Mouse (Mus musculus) myocyte (in vitro differentiated cells): ENCODE results near the gene Trpc4ap. TPM values are rescaled to one million over a fixed set of nuclear protein-coding genes. Genes with fewer than 3 reads are reported as not detected.

Experiments
- H3K27me3 ChIP-seq: one replicate; pipeline ENCODE4 v1.6.1; 2011; ENCODE audit not compliant: control insufficient read depth, insufficient read depth, insufficient read length
- H3K36me3 ChIP-seq: one replicate; pipeline ENCODE4 v1.6.1; 2011; ENCODE audit not compliant: control insufficient read depth, insufficient read depth
- H3K4me2 ChIP-seq: one replicate; pipeline ENCODE4 v1.6.1; 2011; ENCODE audit warnings: low read depth, control low read depth
- H3K4me3 ChIP-seq: one replicate; pipeline ENCODE4 v1.5.1; 2011; ENCODE audit warnings: mild to moderate bottlenecking, control low read depth, moderate library complexity
- H3K79me2 ChIP-seq: one replicate; pipeline ENCODE4 v1.6.1; 2011; ENCODE audit not compliant: control insufficient read depth, insufficient read depth
- H3ac ChIP-seq: one replicate; pipeline ENCODE4 v1.6.1; 2011; ENCODE audit not compliant: control insufficient read depth, insufficient read length
- CEBPB ChIP-seq: IDR thresholded peaks from 2 replicates; pipeline ENCODE4 v1.6.1; 2011; ENCODE audit warnings: mild to moderate bottlenecking, moderate library complexity; ENCODE audit not compliant: poor library complexity, insufficient read depth, severe bottlenecking
- E2F4 ChIP-seq: IDR thresholded peaks from one replicate; pipeline ENCODE4 v1.6.1; 2011; ENCODE audit warnings: mild to moderate bottlenecking, control low read depth, moderate library complexity; ENCODE audit not compliant: insufficient read depth
- MAX ChIP-seq: IDR thresholded peaks from one replicate; pipeline ENCODE4 v1.6.1; 2011; ENCODE audit warnings: low read depth, mild to moderate bottlenecking, control low read depth
- MYOD1 ChIP-seq, 3 experiments: IDR thresholded peaks; one replicate each; pipeline ENCODE4 v1.6.1; 2011; ENCODE audit warnings: control low read depth in 2 of 3, low read depth in 2 of 3, mild to moderate bottlenecking in 2 of 3, moderate library complexity in 1 of 3; ENCODE audit not compliant: insufficient read length in 2 of 3, control insufficient read depth in 1 of 3
- MYOG ChIP-seq, 3 experiments: IDR thresholded peaks; one replicate each; pipeline ENCODE4 v1.6.1; 2011; ENCODE audit warnings: control low read depth in 2 of 3, low read depth in 2 of 3, mild to moderate bottlenecking in 2 of 3; ENCODE audit not compliant: insufficient read length in 2 of 3, control insufficient read depth in 1 of 3, insufficient read depth in 1 of 3
- POLR2A ChIP-seq: IDR thresholded peaks from one replicate; pipeline ENCODE4 v1.6.1; 2011; ENCODE audit warnings: low read depth, mild to moderate bottlenecking, control low read depth, moderate library complexity; ENCODE audit not compliant: insufficient read length
- POLR2AphosphoS2 ChIP-seq: IDR thresholded peaks from one replicate; pipeline ENCODE4 v1.6.1; 2011; ENCODE audit warnings: low read depth, control low read depth; ENCODE audit not compliant: insufficient read length
- REST ChIP-seq: IDR thresholded peaks from one replicate; pipeline ENCODE4 v1.6.1; 2011; ENCODE audit warnings: mild to moderate bottlenecking, control low read depth, moderate library complexity; ENCODE audit not compliant: insufficient read depth, insufficient read length
- SRF ChIP-seq: IDR thresholded peaks from one replicate; pipeline ENCODE4 v1.6.1; 2011; ENCODE audit warnings: low read depth; ENCODE audit not compliant: control insufficient read depth, insufficient read length
- TCF12 ChIP-seq: IDR thresholded peaks from one replicate; pipeline ENCODE4 v1.6.1; 2011; ENCODE audit warnings: mild to moderate bottlenecking, control low read depth; ENCODE audit not compliant: poor library complexity, insufficient read depth, severe bottlenecking
- TCF3 ChIP-seq: IDR thresholded peaks from one replicate; pipeline ENCODE4 v1.6.1; 2011; ENCODE audit warnings: low read depth, control low read depth; ENCODE audit not compliant: insufficient read length
- USF1 ChIP-seq: IDR thresholded peaks from one replicate; pipeline ENCODE4 v1.6.1; 2011; ENCODE audit warnings: low read depth, mild to moderate bottlenecking, control low read depth, moderate library complexity
- polyA plus RNA-seq: library from polyadenylated mRNA; unstranded; fragments of >200 nt; fragmentation: generic; extraction: Trizol; gene quantifications from one replicate; pipeline ENCODE4 v1.2.1, GENCODE M21; 2012; ENCODE audit warnings: missing spikeins

The Trpc4ap gene
- polyA plus RNA-seq, 1 experiment: 89.0 TPM

DNA sequence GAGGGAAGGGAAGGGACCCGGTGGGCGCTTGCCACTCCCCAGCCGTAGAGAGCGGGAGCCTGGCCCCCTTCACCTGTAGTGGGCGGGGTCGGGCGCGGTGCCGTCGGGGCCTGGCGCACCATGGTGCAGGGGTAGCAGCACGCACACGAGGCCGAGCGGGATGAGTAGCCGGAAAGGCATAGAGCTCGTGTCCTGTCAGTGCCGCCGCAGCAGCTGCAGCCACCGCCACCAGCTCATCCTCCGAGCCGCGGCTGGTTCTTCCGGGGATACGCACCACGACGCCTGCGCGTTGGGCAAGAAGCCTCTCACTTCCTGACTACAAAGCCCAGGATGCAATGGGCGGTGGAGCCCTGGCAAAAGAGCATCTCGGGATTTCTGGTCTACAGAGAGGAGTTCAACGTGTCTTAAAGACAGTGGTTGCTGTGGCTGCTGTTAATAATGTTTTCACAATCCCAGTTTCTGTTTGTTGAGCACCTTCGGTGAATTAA is 37.0 kb upstream of the Trpc4ap start, which contains the start of gene Edem2:
Gene Edem2 (minus strand): TSS at position 318 of the 488 bp plus-strand sequence.
- peak within 1 kb of the TSS; percentile 36 for H3ac ChIP-seq
- H3K4me3 ChIP-seq: peak within 1 kb of the TSS; percentile 39
- TF ChIP-seq TCF3 (peak; percentile 70), E2F4 (no peak), POLR2AphosphoS2 (peak; percentile 98), MAX (no peak), MYOD1 (IDR thresholded peaks at IDR 0.05; ENCODE audit: control insufficient read depth in 1 of 3, insufficient read length in 2 of 3, low read depth in 2 of 3) (peak in 2 of 3 experiments; percentile 81 to 94), POLR2A (peak; percentile 98), TCF12 (no peak), SRF (no peak), CEBPB (no peak), MYOG (IDR thresholded peaks at IDR 0.05; ENCODE audit: control insufficient read depth in 1 of 3, insufficient read depth in 1 of 3, insufficient read length in 2 of 3, low read depth in 2 of 3) (peak in 2 of 3 experiments; percentile 80 to 81), REST (no peak), USF1 (no peak)
- H3K4me2 ChIP-seq: peak within 1 kb of the TSS; percentile 99
- H3K36me3 ChIP-seq: no peaks in the 10 kb centered on the region
- H3K79me2 ChIP-seq: no peaks in the 10 kb centered on the region
- no peaks in the 10 kb centered on the region for H3K27me3 ChIP-seq

- Histone ChIP-seq H3K4me2 (peak overlapping the region; percentile 99), H3ac (peak overlapping the region; percentile 36), H3K36me3 (no peaks in the 10 kb centered on the region), H3K27me3 (no peaks in the 10 kb centered on the region), H3K79me2 (no peaks in the 10 kb centered on the region), H3K4me3 (peak overlapping the region; percentile 39)
- TF ChIP-seq TCF12: no peak
- no peak for TF ChIP-seq REST
- no peak for TF ChIP-seq MYOG (IDR thresholded peaks at IDR 0.05; ENCODE audit: control insufficient read depth in 1 of 3, insufficient read depth in 1 of 3, insufficient read length in 2 of 3, low read depth in 2 of 3)
- no peak for TF ChIP-seq POLR2A
Measured at GRCm38 (mm10) chr2:155728742-155729141, 36.6 kb upstream of the Trpc4ap start.

DNA sequence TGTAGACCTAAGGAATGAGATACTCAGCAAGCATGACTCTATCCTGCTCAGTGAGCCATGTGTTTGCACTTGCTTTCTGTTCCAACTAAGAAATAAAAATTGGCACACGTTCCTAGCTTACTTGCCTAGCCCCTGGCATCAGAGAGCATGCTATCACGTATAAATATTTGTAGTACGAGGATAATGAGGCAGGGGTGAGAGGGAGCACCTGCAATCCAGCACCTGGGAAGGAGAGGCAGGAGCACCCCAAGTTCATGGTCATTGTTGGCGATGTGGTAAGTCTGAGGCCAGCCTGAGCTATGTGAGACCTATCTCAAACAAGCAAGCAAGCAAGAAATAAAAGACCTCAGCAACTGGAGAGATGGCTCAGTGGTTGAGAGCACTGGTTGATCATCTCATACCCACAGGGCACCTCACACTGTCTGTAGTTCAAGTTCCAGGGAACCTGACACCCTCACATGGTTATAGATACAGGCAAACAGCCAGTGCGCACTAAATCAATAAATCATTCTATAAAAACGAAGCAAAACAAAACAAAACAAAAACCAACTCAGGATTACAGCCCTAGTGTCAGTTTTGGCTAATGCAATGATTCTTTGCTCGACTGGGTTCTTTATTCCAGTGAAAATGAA is 35.7 kb upstream of the Trpc4ap start:
- H3ac ChIP-seq: no peak overlapping the region
- H3K27me3 ChIP-seq: no peaks in the 10 kb centered on the region
- peak overlapping the region; percentile 39 for H3K4me3 ChIP-seq
- TF ChIP-seq TCF12 (no peak), POLR2AphosphoS2 (no peak), POLR2A (no peak), SRF (no peak), REST (no peak), E2F4 (no peak), USF1 (no peak), MYOG (IDR thresholded peaks at IDR 0.05; ENCODE audit: control insufficient read depth in 1 of 3, insufficient read depth in 1 of 3, insufficient read length in 2 of 3, low read depth in 2 of 3) (no peak), CEBPB (no peak), TCF3 (no peak), MAX (no peak), MYOD1 (IDR thresholded peaks at IDR 0.05; ENCODE audit: control insufficient read depth in 1 of 3, insufficient read length in 2 of 3, low read depth in 2 of 3) (no peak)
- peak overlapping the region; percentile 99 for H3K4me2 ChIP-seq
- no peaks in the 10 kb centered on the region for H3K36me3 ChIP-seq
- H3K79me2 ChIP-seq: no peaks in the 10 kb centered on the region

GRCm38 (mm10) chr2:155726302-155726701 is 34.1 kb upstream of the Trpc4ap start:
- Histone ChIP-seq H3K4me3 (no peak overlapping the region), H3K36me3 (no peaks in the 10 kb centered on the region), H3K27me3 (no peaks in the 10 kb centered on the region), H3K4me2 (no peak overlapping the region), H3ac (no peak overlapping the region), H3K79me2 (no peaks in the 10 kb centered on the region)
- TF ChIP-seq TCF12 (no peak), MAX (no peak), CEBPB (no peak), POLR2AphosphoS2 (no peak), USF1 (no peak), SRF (no peak), E2F4 (no peak)

DNA sequence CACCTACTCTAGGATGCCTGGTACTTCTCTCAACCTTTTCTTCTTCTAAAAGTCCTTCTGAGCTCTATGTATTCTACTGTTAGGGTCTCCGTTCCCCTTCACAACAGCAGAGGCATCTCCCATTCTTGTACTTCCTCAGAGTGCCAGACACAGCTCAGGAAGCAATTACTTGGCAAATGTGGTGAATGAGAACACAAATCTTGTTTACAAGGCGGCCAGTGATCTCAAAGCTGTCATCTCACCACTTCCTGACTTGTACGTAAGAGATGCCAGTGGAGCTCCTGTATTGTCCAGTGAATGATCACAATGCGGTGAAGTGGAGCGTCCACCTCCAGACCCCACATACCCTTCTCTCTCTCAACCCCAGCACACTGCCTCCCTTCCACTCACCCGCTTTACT is 32.3 kb upstream of the Trpc4ap start:
- Histone ChIP-seq H3K27me3 (no peaks in the 10 kb centered on the region), H3K4me3 (no peak overlapping the region), H3ac (no peak overlapping the region), H3K36me3 (no peaks in the 10 kb centered on the region), H3K4me2 (no peak overlapping the region), H3K79me2 (no peaks in the 10 kb centered on the region)
- TF ChIP-seq MYOG (IDR thresholded peaks at IDR 0.05; ENCODE audit: control insufficient read depth in 1 of 3, insufficient read depth in 1 of 3, insufficient read length in 2 of 3, low read depth in 2 of 3): no peak
- TF ChIP-seq E2F4: no peak
- no peak for TF ChIP-seq CEBPB
- TF ChIP-seq MAX: no peak
- TF ChIP-seq TCF3: no peak
- no peak for TF ChIP-seq POLR2AphosphoS2
- no peak for TF ChIP-seq TCF12
- no peak for TF ChIP-seq MYOD1 (IDR thresholded peaks at IDR 0.05; ENCODE audit: control insufficient read depth in 1 of 3, insufficient read length in 2 of 3, low read depth in 2 of 3)
- TF ChIP-seq USF1: no peak
- TF ChIP-seq REST: no peak
- TF ChIP-seq POLR2A: no peak
- TF ChIP-seq SRF: no peak
